Mouse (Mus musculus) cerebellum, adult (tissue): Measurements from ENCODE around the gene Nectin2.
A peak's percentile ranks its signal among the peaks of the same experiment; 100 is the strongest.

ENCODE experiments used
- ATAC-seq: cut with Nextera tagmentation; 2 replicates; pipeline ENCODE4 v1.9.2; 2017; ENCODE audit warnings: mild to moderate bottlenecking, moderate library complexity, mixed read lengths; ENCODE audit not compliant: insufficient number of reproducible peaks, low FRiP score, low TSS enrichment

Gene Nectin2

DNA sequence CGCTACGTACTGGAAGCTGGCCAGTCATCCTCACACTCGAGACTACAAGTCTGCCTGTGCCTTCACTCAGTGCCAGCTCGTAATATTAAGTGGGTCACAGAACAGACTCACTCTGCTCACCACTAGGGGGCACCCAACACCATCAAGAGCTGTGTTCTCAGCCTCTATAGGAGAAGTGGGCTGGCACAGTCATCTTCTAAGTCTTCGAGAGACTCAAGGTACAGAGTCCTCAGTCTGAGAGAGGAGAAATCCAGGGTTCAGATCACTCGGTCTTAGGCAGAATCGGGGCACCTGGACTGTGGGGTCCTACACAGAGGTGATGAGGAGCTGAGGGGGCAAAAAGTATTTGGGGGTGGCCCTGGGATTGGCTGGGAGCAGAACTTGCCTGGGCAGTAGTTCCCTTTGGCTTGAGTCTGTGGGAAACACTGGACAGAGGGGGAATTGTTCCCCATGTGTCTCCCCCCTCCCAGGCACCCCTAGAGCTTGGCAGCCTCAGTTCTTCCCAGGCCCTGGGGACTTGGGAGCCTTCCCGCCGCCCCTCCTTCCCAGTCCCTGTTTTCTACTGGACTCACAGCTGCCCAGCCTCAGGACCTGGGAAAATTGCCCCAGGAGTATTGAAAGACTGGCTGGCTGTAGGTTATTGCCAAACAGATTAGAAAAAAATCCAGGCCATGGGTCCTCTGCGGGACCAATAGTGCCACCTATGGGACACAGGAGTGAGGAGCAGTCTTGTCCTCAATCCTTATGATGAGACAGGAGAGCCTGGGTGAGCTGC lies 81.1 kb downstream of the Nectin2 start:
- ATAC-seq: peak; percentile 75

DNA sequence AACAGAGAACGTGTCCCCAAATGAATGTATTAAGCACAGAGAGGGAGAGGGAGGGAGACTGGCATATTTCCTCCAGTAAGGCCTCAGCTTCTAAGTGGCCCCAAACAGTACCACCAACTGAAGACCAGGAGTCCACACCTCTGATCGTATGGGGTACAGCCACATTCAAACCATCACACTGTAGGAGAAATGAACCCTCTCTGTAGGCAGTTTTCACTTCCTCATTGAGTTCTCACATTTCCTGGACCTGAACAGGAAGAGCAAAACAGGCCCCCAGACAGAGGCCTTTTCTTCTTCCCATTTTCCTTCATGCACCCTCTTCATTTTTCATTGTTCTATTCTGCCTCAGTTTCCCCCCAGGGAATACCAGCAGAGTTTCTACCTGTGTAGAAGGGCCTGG lies 82.8 kb downstream of the Nectin2 start:
- ATAC-seq: no peak

DNA sequence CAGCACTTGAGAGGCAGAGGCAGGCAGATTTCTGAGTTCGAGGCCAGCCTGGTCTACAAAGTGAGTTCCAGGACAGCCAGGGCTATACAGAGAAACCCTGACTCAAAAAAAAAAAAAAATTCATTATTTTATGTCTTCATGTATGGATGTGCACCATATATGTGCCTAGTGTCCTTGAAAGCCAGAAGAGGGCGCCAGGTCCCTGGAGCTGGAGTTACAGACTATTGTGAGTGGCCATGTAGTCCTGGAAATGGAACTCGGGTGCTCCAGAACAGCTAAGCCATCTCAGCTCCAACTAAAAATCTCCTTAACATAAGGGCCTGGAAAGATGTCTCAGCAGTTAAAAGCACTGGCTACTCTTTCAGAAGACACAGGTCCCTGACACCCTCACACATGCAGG lies 83.5 kb downstream of the Nectin2 start:
- ATAC-seq: no peak
